Mouse (Mus musculus) testis, adult 2 months (tissue): ENCODE data around the gene Dhrs9. TPM values are rescaled to one million over a fixed set of nuclear protein-coding genes. Genes with fewer than 3 reads are reported as not detected.

Experiments
- H3K27ac ChIP-seq: fragments of 200-500 bp; 2 replicates; pipeline ENCODE4 v1.5.1; 2012; ENCODE audit warnings: low read depth, low read length; ENCODE audit not compliant: control insufficient read depth, insufficient read depth
- H3K27me3 ChIP-seq: fragments of 200-500 bp; 2 replicates; pipeline ENCODE4 v1.6.1; 2012; ENCODE audit warnings: mild to moderate bottlenecking, low read length, moderate library complexity; ENCODE audit not compliant: control insufficient read depth, insufficient read depth
- H3K36me3 ChIP-seq: fragments of 200-500 bp; 2 replicates; pipeline ENCODE4 v1.6.1; 2012; ENCODE audit warnings: mild to moderate bottlenecking, low read length; ENCODE audit not compliant: control insufficient read depth, insufficient read depth
- H3K4me1 ChIP-seq: fragments of 200-500 bp; 2 replicates; pipeline ENCODE4 v1.6.1; 2012; ENCODE audit warnings: low read length; ENCODE audit not compliant: control insufficient read depth, insufficient read depth
- H3K4me3 ChIP-seq: fragments of 200-500 bp; 2 replicates; pipeline ENCODE4 v1.5.1; 2012; ENCODE audit warnings: low read depth, mild to moderate bottlenecking, low read length, moderate library complexity, mixed read lengths; ENCODE audit not compliant: control insufficient read depth
- CTCF ChIP-seq: fragments of 200-500 bp; IDR thresholded peaks from 2 replicates; pipeline ENCODE4 v1.5.1; 2012; ENCODE audit warnings: low read depth, mild to moderate bottlenecking, inconsistent platforms, low read length, moderate library complexity; ENCODE audit not compliant: control insufficient read depth, insufficient read depth, insufficient replicate concordance
- POLR2A ChIP-seq: fragments of 200-500 bp; IDR thresholded peaks from 2 replicates; pipeline ENCODE4 v1.6.1; 2012; ENCODE audit warnings: low read depth, mild to moderate bottlenecking, inconsistent platforms, low read length, moderate library complexity; ENCODE audit not compliant: control insufficient read depth
- polyA plus RNA-seq: library from polyadenylated mRNA; depleted of rRNA; stranded (reverse); fragments of >200 nt; gene quantifications from 2 replicates; pipeline ENCODE4 v1.2.3, GENCODE M21; 2012; rRNA removed

The Dhrs9 gene
- polyA plus RNA-seq, 1 experiment: not detected

DNA sequence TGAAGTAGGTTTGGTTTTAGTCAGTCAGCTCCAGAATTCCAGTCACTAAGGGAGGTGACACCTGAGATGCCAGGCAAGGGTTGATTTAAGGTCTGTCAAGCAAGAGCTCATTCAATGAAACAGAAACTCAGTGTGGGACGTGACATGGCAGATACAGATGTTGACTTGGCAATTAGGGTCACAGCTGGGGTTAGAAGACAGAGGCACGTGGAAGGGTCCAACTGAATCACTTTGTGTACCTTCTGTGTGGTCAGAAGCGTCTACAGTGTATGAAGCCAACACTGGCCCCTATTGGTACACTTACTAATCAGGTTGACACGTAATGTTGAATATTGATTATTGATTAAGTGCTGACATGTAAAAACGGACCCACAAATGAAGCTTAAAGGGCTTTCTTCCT is 44.6 kb downstream of the Dhrs9 start:
- no peak overlapping the region for H3K27ac ChIP-seq
- H3K36me3 ChIP-seq: no peaks in the 10 kb centered on the region
- no peaks in the 10 kb centered on the region for H3K4me1 ChIP-seq
- H3K27me3 ChIP-seq: no peaks in the 10 kb centered on the region
- no peak overlapping the region for H3K4me3 ChIP-seq
- no peak for TF ChIP-seq CTCF
- no peak for TF ChIP-seq POLR2A

DNA sequence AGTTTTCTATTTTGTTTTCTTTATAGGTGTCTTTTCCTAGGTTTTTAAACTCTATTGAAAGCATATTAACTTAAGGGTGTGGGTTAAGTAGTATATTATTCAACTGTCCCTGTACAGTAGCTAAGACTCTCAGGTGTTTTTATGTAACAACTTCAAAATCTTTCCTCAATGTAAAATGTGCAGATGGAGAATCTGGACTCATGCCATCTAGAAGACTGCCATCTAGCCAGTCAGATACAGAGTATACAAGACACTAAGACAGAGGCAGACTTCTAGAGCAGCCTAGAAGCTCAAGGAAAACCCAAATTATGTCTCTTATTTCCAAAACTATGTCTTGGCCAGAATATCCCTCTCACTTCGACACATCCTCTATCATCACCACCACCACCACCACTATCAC is 45.8 kb downstream of the Dhrs9 start:
- Histone ChIP-seq H3K4me1 (no peaks in the 10 kb centered on the region), H3K27ac (no peak overlapping the region), H3K4me3 (no peak overlapping the region), H3K27me3 (no peaks in the 10 kb centered on the region), H3K36me3 (no peaks in the 10 kb centered on the region)
- no peak for TF ChIP-seq CTCF
- no peak for TF ChIP-seq POLR2A

DNA sequence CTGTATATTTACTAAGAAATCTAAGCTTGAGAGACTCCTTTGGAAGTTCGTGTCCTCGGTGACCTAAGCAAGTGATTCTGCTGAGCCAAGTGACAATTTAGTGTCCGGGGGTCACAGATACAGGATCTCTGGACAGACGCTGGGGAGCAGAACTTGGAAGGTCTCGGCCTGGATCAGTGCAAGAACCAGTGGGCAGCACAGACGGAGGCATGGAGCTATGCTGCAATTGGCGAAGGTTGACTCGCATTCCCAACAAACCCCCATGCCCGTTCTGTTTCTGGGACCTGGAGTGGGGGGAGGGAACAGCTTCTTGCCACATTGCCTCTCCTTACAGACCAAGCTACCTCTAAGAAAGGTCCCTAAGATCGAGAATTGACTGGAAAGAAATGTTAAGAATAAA is 46.9 kb downstream of the Dhrs9 start:
- Histone ChIP-seq H3K36me3 (no peaks in the 10 kb centered on the region), H3K27me3 (no peaks in the 10 kb centered on the region), H3K27ac (no peak overlapping the region), H3K4me1 (no peaks in the 10 kb centered on the region), H3K4me3 (no peak overlapping the region)
- TF ChIP-seq POLR2A: no peak
- no peak for TF ChIP-seq CTCF

- no peaks in the 10 kb centered on the region for H3K4me1 ChIP-seq
- TF ChIP-seq CTCF (no peak), POLR2A (no peak)
- no peaks in the 10 kb centered on the region for H3K36me3 ChIP-seq
These were observed 47.9 kb downstream of the Dhrs9 start for GRCm38 (mm10) chr2:69428116-69428515.

DNA sequence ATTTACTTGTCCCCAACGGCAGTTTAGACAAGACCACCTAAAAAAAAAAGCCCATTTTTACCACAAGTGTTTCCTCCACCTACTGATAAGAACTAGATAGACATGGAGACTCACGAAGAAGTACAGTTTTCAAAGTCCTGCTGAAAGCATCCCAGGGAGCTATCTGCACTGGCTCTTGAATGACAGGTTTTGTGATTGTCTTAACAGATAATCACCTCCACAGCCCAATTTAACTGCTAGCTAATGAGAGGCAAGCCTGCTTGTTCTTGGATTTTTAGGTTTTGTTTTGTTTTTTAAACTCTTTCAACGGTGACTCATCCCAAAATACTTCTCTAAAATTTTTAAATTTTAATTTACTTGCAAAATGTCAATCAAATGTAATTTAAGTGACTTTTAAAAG is 61.4 kb downstream of the Dhrs9 start:
- no peak for TF ChIP-seq CTCF
- no peak for TF ChIP-seq POLR2A
- Histone ChIP-seq H3K36me3 (no peaks in the 10 kb centered on the region), H3K4me1 (no peaks in the 10 kb centered on the region), H3K27ac (no peak overlapping the region), H3K4me3 (no peak overlapping the region), H3K27me3 (no peaks in the 10 kb centered on the region)

More at GRCm38 (mm10) chr2:69428116-69428515, 47.9 kb downstream of the Dhrs9 start:
- H3K4me3 ChIP-seq: no peak overlapping the region
- no peak overlapping the region for H3K27ac ChIP-seq
- H3K27me3 ChIP-seq: no peaks in the 10 kb centered on the region

DNA sequence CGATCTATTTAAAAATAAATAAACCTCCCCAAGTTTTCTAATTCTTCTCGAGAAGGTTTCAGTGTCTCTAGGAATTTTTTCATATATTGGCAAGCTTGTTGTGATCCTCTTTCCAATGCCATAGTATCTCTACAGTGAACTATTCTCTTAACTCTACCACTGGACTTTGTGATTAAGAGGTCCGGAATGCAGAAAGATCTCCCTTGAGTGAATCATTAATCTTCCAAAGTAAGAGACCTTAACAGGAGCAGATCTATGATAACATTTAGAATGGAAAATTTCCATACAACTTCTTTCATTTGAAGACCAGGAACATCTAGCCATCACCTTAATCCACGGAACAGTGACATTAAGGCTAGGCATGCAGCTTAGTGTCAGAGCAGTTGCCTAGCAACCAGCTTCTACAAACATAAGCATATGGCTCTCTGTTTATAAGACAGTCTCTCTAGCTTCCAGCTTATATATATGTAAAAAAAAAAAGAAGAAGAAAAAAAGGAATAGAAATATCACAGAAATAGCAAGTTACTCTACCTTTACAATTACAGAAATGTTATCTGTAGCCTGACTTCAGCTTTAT is 65.7 kb downstream of the Dhrs9 start:
- H3K4me3 ChIP-seq: no peak overlapping the region
- no peaks in the 10 kb centered on the region for H3K36me3 ChIP-seq
- H3K4me1 ChIP-seq: no peaks in the 10 kb centered on the region
- H3K27ac ChIP-seq: no peak overlapping the region
- no peaks in the 10 kb centered on the region for H3K27me3 ChIP-seq
- TF ChIP-seq CTCF (no peak), POLR2A (no peak)

DNA sequence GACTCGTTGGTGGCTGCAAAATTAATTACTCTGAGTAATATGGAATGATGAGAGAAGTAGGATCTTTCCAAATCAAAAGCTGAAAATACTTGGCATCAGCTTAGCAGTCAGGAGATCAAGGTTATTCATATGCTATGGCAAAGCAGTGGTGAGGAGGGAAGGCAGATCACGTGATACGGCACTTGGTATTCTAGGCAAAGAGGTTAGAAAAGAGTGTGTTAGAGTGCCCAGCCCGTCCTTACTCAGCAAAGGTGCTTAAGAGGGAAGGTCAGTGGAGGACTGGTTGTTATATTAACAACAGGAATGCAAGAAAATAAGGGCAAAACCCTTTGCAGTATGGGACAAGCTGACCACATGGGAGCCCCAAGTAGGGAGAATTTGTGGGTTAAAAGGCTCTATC is 68.3 kb downstream of the Dhrs9 start:
- no peaks in the 10 kb centered on the region for H3K36me3 ChIP-seq

GRCm38 (mm10) chr2:69451128-69451527 is 70.9 kb downstream of the Dhrs9 start:
- TF ChIP-seq POLR2A (no peak), CTCF (no peak)
- no peaks in the 10 kb centered on the region for H3K4me1 ChIP-seq
- no peak overlapping the region for H3K4me3 ChIP-seq
- H3K36me3 ChIP-seq: no peaks in the 10 kb centered on the region
- H3K27ac ChIP-seq: no peak overlapping the region
- no peaks in the 10 kb centered on the region for H3K27me3 ChIP-seq

More for the DNA sequence above, 68.3 kb downstream of the Dhrs9 start:
- no peaks in the 10 kb centered on the region for H3K4me1 ChIP-seq
- H3K4me3 ChIP-seq: no peak overlapping the region
- H3K27ac ChIP-seq: no peak overlapping the region
- TF ChIP-seq POLR2A: no peak
- TF ChIP-seq CTCF: no peak
- no peaks in the 10 kb centered on the region for H3K27me3 ChIP-seq

Other genes starting within 250 kb of the Dhrs9 start
- gene Nostrin, start 244.6 kb upstream of the Dhrs9 start, polyA plus RNA-seq: 0.20 TPM in 1 of 2 replicates, not detected in the other
- gene Spc25, start 174.3 kb upstream of the Dhrs9 start, polyA plus RNA-seq: 4.1 and 6.8 TPM in 2 replicates
- 0.05 and 0.25 TPM in 2 replicates for gene G6pc2, start 169.4 kb upstream of the Dhrs9 start, polyA plus RNA-seq
- 2.2 and 3.0 TPM in 2 replicates for gene Abcb11, start 37.8 kb upstream of the Dhrs9 start, polyA plus RNA-seq
- gene Lrp2, start 205.6 kb downstream of the Dhrs9 start, polyA plus RNA-seq: 0.32 and 2.3 TPM in 2 replicates